Mouse (Mus musculus) layer of hippocampus, adult 11-12 months (tissue): ENCODE measurements around the gene Adgrv1.

Experiments
- DNase-seq: peaks from one replicate; pipeline ENCODE4 v3.0.0; 2022; ENCODE audit warnings: low spot score

Gene Adgrv1

DNA sequence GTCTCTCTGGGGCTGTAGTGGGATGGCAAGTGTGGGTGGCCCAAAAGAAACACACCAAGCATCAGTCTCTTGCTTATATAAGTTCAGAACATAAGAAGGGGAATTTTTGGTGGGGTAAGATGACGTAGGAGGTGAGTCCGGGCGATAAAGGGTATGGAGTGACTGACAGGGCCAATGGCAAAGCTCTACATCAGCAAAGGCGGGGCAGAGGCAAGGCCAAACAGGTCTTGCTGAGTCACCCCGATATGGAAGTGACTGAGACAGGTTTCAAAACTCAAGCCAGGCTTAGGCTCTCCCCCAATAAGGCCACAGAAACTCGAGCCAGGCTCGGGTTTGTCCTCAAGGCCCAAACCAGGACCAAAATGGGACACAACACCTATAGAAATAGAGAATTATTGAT, 394.1 kb downstream of the Adgrv1 start:
- DNase-seq: no peak

DNA sequence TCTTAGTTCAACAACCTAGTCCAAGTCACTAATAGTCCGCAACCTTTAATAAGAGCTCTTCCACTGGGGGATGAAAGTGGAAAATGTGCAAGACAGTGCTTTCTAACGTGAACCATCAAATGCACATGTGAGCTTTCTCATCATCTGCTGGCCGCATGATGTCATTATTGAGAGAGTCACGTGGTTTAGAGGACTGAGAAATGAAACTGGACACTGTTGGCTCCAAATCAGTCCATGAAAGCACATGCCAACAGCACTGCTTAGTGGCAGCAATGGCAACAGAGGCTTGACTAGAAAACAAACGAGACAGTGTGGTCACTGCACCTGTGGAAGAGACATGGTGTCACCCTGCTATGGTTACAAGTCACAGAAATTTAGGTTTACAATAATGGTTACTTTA, 395.0 kb downstream of the Adgrv1 start:
- DNase-seq: no peak

DNA sequence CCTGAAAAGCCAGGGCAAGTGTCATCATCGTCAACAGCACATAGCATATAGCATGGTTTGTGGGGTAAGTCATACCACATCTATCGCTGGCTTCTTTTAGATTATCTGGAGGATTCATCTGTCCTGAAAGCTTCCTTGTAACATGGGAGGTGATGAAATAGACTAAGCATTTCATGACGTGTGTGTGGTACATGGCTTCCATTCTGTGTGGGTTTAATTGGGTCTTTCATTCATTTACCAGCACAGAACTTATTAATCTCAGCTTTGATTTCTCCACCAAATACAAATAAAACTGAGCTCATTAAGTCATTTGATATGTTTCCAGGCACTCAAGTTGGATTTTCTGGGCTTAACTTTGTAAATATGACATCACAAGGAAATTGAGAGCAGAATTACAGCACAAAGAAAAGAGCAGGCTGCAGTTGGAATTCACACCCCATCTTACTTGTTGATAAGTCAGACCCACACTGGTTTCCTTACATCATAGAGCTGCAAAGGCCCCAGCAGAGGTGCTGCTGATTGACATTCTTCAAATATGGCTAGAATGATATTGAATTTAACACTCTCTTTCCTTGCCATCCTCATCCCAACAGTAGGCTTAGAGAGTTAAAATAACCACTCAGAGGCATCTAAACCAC, 396.1 kb downstream of the Adgrv1 start:
- DNase-seq: no peak

DNA sequence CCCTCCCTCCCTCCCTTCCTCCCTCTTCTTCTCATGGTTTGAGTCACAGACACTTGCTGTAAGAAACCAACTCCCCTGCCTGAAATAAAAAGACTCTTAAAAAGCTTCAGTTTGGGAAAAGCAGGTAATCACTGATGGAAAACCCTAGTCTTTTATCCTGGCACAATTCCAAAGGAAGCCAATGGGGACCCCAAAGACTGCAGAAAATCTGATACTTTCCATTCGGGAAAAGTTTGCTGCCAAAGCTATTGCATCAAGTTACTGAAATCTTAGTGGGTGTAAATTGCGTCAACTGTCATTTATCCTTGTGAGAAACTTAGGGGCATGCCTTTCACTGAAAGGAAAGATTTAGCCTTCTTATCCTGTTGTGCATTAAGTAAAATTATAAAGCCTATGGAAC, 398.9 kb downstream of the Adgrv1 start:
- no peak for DNase-seq

DNA sequence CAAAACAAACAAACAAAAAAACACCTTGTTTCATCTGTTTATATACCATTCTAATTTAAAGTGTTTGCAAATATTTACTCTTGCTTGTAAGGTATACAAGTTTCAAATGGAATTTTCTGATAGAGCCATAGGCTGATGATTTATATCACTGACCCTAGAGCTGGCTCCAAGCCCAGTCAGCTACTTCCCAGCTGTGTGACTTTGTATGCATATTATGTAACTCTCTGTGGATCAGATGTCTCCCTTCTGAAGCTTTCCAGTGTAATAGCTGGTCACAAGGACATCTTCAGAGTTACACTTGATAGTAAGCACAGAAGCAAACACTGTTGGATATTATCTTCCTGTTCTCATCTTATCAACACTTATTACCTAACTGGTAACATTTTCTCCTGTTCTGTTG, 400.1 kb downstream of the Adgrv1 start:
- DNase-seq: no peak

DNA sequence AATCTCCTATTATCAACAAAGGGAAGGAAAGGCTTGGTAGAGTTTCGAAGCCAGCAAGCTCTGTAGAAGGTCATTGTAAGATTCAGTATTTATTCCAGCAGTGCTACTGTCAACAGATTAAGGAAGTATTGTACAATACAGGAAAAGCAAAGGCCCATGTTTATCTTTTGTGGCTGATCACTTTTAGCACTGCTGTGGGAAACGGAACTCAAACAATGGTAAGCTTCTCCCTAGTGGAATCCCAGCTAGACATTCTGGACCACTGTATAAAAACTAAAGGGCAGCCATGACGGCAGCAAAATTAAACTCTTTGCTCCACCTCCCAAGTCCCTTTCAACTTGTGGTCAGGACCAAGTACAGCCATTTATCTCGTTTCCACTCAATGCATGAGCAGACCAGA, 402.8 kb downstream of the Adgrv1 start:
- DNase-seq: no peak

DNA sequence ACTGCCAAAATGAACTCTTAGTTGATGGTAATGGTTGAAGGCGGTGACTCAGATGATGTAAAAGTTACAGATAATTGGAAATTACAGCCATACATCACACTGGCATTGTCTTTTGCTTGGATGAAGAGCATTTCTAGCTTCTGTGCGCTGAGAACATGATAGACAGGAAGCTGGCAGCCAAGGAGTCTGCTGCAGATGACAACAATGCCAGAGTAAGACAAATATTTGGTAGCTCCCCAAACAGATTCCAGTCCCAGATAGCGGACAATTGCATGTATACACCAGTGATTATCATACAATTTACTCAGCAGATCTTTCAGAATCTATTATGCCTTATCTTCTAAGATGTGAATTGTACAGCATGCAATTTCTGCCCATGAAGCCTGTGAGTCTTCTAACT, 409.2 kb downstream of the Adgrv1 start:
- no peak for DNase-seq

DNA sequence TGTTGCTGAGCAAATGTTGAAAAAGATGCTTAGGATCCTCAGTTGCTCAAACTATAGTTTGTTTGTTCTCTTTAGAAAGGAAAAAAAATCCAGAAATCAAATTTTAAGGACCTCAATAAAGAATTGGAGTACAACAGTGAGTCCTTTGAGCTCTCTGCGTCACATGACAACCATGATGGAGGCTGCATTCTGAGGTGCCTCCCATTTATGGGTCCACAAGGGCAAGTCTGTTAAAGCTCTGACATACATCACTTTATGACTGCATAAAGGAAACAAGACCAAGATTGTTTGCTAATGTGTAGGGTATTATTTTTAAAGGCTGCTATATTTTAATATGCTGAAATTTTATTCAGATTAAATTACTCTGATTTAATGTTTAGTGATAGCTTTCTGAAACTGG, 410.6 kb downstream of the Adgrv1 start:
- no peak for DNase-seq

DNA sequence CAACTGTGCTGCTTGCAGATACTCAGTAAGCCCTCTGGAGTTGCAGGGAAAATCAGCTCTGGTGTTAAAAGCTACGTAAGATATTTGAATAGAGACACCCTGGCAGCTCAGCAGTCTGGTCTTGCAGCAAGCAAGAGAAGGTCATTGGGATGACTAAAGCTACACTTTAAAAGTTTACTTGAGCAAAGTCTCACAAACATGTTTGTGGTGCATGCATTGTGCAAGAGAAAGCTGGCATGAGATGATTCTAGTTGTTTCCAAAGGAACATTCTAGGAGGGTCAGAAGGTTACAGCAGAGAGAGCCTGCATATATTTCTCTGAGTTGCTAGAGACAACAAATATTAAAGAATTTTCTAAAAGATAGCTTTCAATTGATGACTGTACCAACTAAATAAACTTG, 421.5 kb downstream of the Adgrv1 start:
- no peak for DNase-seq

DNA sequence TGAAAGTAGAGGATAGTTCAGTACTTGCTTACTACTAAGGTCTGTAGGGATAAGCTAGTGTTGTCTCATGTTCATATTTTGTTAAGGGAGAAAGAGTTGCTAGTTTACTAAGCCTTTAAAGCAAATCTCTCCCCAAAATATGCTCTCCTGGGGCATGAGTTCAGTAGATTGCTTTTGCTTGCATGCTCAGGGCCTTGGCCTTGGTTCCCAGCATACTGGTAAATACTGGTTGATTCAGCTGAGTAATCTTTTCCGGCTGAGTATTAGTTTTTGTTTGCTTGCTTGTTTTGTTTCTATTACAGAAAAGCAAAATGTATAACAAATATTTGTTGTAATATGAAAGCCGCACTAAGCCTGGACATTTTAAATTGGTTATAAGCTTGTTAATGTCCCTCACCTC, 422.4 kb downstream of the Adgrv1 start:
- no peak for DNase-seq

DNA sequence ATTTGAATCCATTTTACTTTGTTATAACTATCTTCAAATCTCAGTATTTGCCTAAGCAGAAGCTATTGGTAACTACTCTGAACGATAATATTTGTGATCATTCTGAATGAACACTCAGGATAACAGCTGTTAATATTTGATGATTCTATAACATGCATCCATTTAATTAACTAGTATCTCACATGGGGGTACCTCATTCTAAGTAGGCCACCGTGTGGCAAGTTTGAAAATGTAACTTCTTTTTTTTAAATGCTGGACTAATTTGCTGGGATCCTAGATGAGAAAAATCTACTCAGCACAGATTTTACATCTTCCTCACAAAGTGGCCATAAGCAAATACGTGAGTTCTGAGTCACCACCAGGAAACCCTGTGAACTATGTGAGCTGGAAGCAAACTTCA, 423.1 kb downstream of the Adgrv1 start:
- DNase-seq: no peak

DNA sequence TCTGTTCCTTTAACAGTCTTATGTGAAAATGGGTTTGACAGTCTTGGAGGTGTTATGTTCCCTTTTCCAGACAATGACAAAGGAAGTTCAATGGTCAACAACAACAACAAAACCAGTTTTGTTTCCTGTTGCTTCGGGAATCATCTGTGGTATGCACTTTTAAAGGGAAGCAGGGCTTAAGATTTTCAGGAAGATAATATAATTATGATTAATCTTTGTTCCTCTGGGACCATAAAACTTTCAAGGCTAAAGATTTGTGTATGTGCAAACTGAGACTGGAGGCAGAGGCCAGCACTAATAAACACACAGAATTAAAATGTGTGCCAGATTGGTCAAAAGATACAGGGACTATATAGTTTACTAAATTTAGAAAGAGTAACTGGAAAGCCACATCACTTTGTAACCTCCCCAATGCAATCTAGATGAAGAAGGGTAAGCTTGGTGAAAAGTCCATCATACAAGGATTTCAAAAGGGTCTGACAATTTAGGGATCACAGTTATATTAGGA, 424.8 kb downstream of the Adgrv1 start:
- DNase-seq: no peak

DNA sequence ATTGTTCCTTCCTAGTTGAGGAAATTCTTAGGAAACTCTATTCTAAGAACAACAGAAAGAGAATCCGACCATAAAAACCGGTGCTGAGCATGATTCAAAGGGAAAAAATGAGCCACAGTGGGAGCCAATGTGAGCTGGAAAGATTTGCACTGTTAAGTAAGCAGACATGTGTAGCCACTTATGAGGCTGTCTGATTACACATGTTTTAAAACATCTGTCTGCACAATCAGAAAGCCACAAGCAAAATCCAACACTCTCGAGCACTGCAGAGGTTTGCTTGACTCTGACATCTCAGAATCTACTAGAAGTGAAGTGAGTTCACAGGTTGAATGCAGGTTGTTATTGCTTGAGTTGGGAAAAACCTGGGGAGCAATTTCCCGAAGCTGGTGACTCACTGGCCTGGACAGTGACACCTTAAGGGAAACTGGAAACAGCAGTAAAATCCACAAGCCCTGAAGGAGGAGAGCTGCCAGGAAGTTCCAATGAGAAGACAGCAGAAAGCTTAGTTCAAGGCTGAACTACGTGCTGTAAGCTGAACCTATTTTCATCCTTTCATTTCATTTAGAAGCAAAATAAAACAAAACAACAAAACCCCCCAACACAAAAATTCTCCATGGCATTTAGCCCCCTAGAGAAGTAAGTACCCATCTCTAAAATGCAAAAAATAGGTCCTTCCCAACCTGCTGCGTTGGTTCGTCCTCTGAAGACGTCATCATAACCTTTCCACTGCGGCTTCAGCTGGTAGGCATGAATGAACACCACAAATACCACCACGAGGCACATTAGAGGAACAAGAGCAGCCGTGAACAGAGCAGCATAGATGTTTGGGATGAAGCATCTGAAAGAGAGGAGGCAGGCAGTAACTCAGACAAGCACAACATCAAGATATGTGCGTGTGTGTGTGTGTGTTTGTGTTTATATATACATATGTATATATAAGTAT, 450.7 kb downstream of the Adgrv1 start:
- DNase-seq: no peak

DNA sequence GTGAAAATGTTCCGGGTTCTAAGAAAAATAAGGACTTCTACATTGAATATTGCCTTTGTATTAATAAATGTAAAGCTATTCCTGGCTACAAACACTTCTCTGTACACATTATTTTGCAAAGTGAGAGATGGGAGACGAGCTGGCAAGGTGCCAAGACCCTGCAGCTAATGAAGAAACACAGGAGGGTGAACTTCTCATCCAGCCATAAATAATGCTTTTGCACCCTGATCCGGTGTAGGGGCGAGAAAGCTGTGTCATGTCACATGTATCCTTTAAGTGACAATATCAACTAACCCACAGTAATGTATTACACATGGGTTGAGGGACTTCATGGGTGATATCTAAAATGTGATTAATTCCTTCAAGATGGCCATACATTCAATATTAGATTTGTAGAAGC, 451.5 kb downstream of the Adgrv1 start:
- no peak for DNase-seq

DNA sequence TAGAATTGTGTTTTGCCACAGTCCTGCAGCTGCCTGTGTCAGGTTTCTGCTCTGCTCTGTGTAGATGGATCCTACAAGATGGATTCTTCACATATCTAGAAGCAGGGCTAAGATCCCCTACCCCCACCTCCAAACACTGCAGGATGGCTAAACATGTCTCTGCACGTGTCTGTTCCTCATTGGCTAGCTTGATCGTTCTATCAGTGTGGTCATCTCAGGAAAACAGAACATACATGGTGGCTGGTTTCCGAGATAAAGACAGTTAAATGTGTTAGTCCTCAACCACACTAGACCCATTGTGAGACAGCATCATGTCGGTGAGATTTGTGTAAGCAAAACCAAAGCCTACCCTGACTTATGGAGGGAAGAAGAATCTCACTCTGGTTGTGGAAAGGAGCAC, 456.1 kb downstream of the Adgrv1 start:
- DNase-seq: no peak

DNA sequence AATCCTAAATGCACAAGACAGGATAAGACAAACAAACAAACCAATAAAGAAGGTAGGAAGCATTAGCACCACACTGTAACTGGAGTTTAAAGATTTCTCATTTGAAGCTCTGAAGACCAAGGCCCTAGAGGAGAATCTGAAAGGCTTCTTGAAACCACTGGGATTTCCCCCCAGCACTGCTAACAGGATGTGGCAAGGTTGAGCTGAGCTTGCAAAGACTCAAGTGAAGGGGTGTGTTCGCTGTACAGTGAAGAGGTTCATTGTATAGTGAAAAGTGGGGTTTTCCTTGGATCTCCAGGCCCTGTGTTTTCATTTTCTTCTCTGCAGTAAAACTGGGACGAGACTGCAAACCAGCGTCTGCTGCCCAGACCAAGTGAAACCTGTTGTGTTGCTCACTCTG, 456.9 kb downstream of the Adgrv1 start:
- no peak for DNase-seq

DNA sequence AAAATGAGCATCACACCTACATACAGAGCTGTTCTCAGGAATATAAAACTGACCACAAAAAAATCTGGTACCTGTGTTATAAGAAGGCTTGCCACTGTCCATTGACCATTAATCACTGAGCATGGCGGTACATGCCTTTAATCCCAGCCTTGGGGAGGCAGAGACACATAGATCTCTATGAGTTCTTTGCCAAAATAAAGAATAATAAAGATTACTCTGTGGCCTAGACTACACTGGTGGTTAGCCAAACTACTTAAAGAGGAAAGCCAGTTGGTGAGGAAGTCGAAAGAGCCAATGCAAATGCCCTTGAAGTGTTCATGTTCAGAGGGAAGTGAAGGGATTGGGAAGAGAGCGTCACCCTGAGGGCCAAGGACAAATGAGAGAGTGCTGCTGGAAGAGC, 461.8 kb downstream of the Adgrv1 start:
- DNase-seq: no peak

DNA sequence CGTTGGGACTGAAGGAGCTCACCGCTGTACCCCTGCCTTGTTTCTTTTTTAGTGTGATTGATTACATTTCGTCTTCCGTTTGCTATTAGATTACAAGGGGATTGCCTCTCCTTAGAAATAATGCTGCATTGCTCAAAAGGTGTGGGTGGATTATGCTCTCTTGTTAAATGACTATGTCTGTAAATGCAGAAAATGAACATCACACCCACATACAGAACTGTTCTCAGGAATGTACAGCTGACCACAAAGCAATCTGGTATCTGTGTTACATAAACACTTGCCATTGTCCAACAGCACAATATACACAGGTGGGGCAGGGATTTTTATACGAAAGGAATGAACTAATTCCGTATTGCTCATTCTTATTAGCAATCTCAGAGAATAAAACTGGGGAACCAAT, 465.5 kb downstream of the Adgrv1 start:
- DNase-seq: no peak

DNA sequence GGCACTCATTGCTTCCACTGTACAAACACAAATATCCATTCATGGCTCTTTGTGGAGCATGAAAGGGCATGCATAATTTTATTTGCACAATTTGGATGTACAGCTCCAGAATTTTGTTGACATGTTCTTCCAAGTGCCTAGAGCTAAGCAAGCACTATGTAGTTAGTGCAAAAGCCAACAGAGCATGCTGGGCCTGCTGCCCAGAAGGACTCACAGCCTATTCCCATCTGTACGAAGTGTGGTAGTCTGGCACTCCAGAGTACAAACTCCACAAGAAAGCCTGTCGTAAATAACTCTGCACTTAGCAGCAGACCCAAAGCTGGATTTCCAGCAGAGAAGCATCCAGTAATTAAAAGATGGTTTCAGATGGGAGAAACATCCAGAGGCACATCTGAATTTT, 473.1 kb downstream of the Adgrv1 start:
- no peak for DNase-seq

DNA sequence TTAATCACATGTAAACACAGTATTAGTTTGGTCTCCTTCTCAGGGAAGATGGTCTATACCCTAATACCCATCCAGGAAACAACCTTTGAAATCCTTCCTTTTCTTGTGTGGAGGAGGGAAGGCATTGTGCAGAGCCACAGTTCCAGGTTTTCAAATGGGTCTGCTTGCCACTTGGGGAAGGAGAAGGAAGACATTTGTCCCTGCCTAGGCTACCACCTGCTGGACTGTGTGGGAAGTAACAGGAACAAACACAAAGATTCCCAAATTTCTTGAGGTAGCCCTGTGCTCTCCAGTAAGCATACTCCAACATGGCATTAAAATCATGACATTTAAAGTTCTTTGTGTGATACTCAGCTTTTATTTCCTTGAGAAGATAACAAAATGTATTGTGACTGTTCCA, 477.6 kb downstream of the Adgrv1 start:
- peak; percentile 54 for DNase-seq

DNA sequence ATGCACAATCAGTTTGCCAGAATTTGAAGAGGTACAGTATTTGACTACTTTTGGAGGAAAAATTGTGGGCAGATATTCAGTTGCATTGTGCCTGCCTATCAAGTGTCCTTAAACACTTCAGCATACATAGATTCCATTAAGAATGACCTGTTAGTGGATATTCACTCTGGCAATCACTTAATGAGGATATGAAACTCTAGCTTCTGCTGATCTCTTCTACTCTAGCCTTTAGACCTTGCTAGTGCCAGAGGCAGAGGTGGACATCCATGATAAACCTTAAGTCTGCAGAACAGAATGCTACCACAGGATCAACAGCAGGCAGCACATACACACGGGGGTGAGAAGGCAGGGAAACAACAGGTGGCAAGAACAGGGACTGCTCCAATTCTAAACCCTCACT, 488.5 kb downstream of the Adgrv1 start:
- no peak for DNase-seq

DNA sequence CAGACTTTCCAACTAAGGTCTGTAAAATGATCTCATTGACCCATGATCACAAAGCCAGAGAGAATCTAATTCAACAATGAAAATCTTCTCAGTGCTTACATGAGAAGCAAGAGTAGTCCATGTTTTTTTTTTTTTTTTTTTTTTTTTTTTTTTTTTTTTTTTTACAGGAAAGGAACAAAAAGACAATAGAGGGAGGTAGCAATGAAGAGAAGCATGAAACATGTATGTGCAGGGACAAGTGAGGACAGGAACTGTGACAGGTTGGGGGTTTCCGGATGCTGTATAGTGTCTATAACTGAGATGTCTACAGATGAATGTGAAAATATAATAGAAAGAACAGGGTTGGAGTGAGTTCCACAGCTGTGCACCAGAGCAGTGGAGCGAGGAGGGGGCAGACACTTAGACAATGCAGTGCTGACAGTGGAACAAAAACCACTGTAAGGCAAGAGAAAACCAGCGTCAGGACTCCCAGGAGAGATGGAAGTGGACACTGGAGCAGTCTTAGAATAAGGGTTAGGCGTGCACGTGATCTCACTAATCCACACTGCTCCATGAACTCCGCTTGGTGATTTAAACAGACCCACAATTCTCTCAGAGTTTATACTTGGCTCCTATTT, 490.6 kb downstream of the Adgrv1 start:
- no peak for DNase-seq
